Mouse (Mus musculus) G1E-ER4 (cell line): ENCODE results near the gene Tcea2. TPM values are rescaled to one million over a fixed set of nuclear protein-coding genes. Genes with fewer than 3 reads are reported as not detected.

Source experiments
- GATA1 ChIP-seq: IDR thresholded peaks from one replicate; pipeline ENCODE4 v1.8.0; 2012; ENCODE audit warnings: low read length, inconsistent platforms
- polyA plus RNA-seq: library from polyadenylated mRNA; stranded (reverse); fragments of >175 nt; gene quantifications from 2 replicates; pipeline ENCODE4 v1.2.3, GENCODE M21; 2012

The Tcea2 gene
- polyA plus RNA-seq, 1 experiment = not detected

GRCm38 (mm10) chr2:181663298-181663630 lies 16.8 kb upstream of the Tcea2 start:
- TF ChIP-seq GATA1 = no peak

- TF ChIP-seq GATA1 = no peak
Observed at GRCm38 (mm10) chr2:181670285-181670912, 9.7 kb upstream of the Tcea2 start.

GRCm38 (mm10) chr2:181670913-181671311 lies 9.2 kb upstream of the Tcea2 start:
- no peak for TF ChIP-seq GATA1

- no peak for TF ChIP-seq GATA1
Observed at GRCm38 (mm10) chr2:181671326-181671725, 8.8 kb upstream of the Tcea2 start, which contains the start of gene Sox18. Gene Sox18, minus strand, starts transcription at chr2:181671640.

GRCm38 (mm10) chr2:181671984-181672383 lies 8.1 kb upstream of the Tcea2 start:
- no peak for TF ChIP-seq GATA1

- no peak for TF ChIP-seq GATA1
Observed at GRCm38 (mm10) chr2:181673501-181673900, 6.6 kb upstream of the Tcea2 start.

GRCm38 (mm10) chr2:181674934-181675333 lies 5.2 kb upstream of the Tcea2 start:
- no peak for TF ChIP-seq GATA1

- no peak for TF ChIP-seq GATA1
Observed at GRCm38 (mm10) chr2:181675454-181675853, 4.7 kb upstream of the Tcea2 start.

- TF ChIP-seq GATA1 = no peak
Observed at GRCm38 (mm10) chr2:181676424-181676823, 3.7 kb upstream of the Tcea2 start.

- no peak for TF ChIP-seq GATA1
Observed at GRCm38 (mm10) chr2:181677096-181677754, 2.9 kb upstream of the Tcea2 start.

- TF ChIP-seq GATA1 = no peak
Observed at GRCm38 (mm10) chr2:181677755-181678098, 2.4 kb upstream of the Tcea2 start.

- no peak for TF ChIP-seq GATA1
Observed at GRCm38 (mm10) chr2:181678780-181679179, 1.3 kb upstream of the Tcea2 start.

GRCm38 (mm10) chr2:181680716-181681117 lies 607 bp downstream of the Tcea2 start:
- TF ChIP-seq GATA1 = no peak

GRCm38 (mm10) chr2:181681978-181682377 lies 1.9 kb downstream of the Tcea2 start:
- no peak for TF ChIP-seq GATA1

- no peak for TF ChIP-seq GATA1
Observed at GRCm38 (mm10) chr2:181683381-181683780, 3.3 kb downstream of the Tcea2 start.

- TF ChIP-seq GATA1 = no peak
Observed at GRCm38 (mm10) chr2:181684713-181685112, 4.6 kb downstream of the Tcea2 start.

GRCm38 (mm10) chr2:181685686-181686085 lies 5.6 kb downstream of the Tcea2 start:
- TF ChIP-seq GATA1 = no peak
